Mouse (Mus musculus) kidney, adult 2 months (tissue): ENCODE data around the gene Ptp4a2.

Experiments used
- CTCF ChIP-seq: fragments of 200-500 bp; conservative IDR thresholded peaks from 2 replicates; pipeline ENCODE4 v1.5.1; 2011; ENCODE audit warnings: low read depth, mild to moderate bottlenecking, control low read depth, low read length, moderate library complexity, mixed read lengths; ENCODE audit not compliant: insufficient read depth, insufficient read length
- POLR2A ChIP-seq: fragments of 200-500 bp; IDR thresholded peaks from one replicate; pipeline ENCODE4 v1.6.1; 2011; ENCODE audit warnings: low read depth, low read length, control low read depth

DNA sequence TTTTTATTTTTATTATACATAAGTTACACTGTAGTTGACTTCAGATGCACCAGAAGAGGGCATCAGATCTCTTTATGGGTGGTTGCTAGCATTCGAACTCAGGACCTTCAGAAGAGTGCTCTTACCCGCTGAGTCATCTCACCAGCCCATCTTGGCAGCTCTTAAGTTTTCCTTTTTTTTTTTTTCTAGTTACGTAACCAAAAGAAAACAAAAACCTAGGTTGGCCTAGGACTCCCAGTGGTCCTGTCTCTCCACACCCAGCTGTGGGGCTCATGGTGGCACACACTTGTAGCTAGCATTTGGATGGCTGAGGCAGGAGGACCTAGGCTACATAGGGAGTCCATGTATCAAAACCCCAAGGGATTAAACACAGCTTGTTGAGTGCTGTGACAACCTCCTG is 43.0 kb downstream of the Ptp4a2 start:
- TF ChIP-seq POLR2A (no peak), CTCF (no peak)
